Mouse (Mus musculus) CH12.LX (cell line): ENCODE measurements around the gene Sipa1l2.

ENCODE experiments used
- CTCF ChIP-seq, 2 experiments: IDR thresholded peaks in 1 of 2; conservative IDR thresholded peaks in 1 of 2; 2 replicates each; pipeline ENCODE4 v1.5.1; 2011 to 2012; ENCODE audit warnings: low read depth in 2 of 2, low read length in 2 of 2, improper control_type of control experiment in 1 of 2, inconsistent platforms in 1 of 2, mild to moderate bottlenecking in 1 of 2, moderate library complexity in 1 of 2
- ELF1 ChIP-seq: IDR thresholded peaks from 2 replicates; pipeline ENCODE4 v1.6.1; 2014; ENCODE audit warnings: low read depth, mild to moderate bottlenecking, inconsistent platforms, low read length, improper control_type of control experiment
- EP300 ChIP-seq: IDR thresholded peaks from 2 replicates; pipeline ENCODE4 v1.6.1; 2011; ENCODE audit warnings: low read length, improper control_type of control experiment
- MAFK ChIP-seq: IDR thresholded peaks from 2 replicates; pipeline ENCODE4 v1.6.1; 2011; ENCODE audit warnings: low read length, improper control_type of control experiment; ENCODE audit not compliant: insufficient replicate concordance
- NRF1 ChIP-seq: IDR thresholded peaks from 2 replicates; pipeline ENCODE4 v1.6.1; 2014; ENCODE audit warnings: low read depth, mild to moderate bottlenecking, inconsistent platforms, low read length, improper control_type of control experiment, moderate library complexity
- USF1 ChIP-seq: IDR thresholded peaks from 2 replicates; pipeline ENCODE4 v1.6.1; 2014; ENCODE audit warnings: low read depth, mild to moderate bottlenecking, inconsistent platforms, low read length, improper control_type of control experiment
- ZKSCAN1 ChIP-seq: IDR thresholded peaks from 2 replicates; pipeline ENCODE4 v1.6.1; 2012; ENCODE audit warnings: low read depth, inconsistent platforms, low read length, improper control_type of control experiment, borderline replicate concordance

DNA sequence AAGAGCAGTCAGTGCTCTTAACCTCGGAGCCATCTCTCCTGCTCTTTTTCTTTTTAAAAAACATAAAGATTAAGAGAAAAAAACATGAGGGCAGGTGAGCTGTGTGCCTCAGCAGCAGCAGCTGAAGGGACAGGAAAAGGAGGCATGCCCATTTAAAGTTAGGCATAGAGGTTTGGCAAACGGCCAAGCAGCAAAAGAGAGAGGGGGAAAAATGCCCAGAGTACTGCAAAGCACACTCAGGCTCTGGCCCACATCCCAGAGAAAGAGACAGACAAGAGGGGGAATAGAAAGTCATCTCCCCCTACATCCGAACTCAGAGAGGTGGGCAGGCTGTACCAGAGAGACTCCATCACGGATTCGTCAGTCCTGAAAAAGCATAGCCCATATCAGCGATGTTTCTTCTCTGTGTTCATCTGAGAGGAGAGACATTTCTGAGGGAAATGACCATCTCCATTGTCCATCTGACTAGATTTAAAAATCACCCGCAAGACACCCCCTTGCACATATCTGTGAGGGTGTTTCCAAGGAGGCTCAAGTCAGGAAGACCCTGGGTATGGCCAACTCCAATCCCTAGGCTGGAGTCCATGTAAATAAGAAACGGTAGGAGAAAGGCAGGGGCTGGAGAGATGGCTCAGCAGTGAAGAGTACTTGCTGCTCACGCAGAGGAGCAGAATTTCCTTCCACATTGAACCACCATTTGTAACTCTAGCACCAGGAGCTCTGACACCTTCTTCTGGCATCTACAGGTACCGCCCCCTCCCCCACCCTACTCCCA is 41.6 kb upstream of the Sipa1l2 start:
- no peak for TF ChIP-seq CTCF (conservative IDR thresholded peaks at IDR 0.05 in 1 of 2, IDR thresholded peaks at IDR 0.05 in 1 of 2; ENCODE audit: low read depth in 2 of 2, low read length in 2 of 2)
- no peak for TF ChIP-seq MAFK
- no peak for TF ChIP-seq ELF1
- TF ChIP-seq EP300 = no peak
- TF ChIP-seq ZKSCAN1 = no peak
- TF ChIP-seq USF1 = no peak
- TF ChIP-seq NRF1 = no peak
